Mouse (Mus musculus): ENCODE results near the gene Helq. TPM values are rescaled to one million over a fixed set of nuclear protein-coding genes. Genes with fewer than 3 reads are reported as not detected.

The Helq gene
- 7.1 and 7.8 TPM in 2 replicates for polyA plus RNA-seq (2012; rRNA removed)

DNA sequence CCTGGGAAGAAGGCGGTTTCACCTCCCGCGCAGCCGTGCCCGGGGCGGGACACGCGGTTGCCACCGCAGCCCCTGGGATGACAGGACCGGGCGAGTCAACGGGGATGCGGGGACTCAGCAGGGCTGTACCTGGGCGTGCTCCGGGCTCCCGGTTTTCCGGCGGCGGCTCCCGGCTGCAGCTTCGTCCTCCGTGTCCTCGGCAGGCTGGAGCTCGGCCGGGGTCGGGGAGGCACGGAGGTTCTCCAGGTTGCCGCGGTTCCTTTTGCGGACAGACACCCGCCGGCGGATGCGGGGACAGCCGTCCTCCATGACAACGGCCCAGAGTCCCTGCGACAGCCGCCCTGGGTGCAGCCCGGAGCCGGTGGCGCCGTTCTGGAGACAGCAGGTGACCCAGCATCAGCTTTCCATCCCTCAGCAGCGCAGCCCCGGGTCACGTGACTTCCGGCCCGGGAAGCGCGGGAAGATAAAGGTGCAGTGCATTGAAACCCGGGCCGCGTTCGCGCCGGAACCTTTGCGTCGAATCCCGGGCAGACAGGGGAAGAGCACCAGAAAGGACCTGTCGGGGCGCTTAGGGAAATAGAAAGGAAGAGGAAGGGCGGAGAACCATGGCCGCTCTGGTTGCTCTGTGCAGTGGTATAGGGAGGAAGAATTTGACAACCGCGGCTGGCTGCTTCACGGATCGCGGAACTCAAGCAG is at the start of gene Helq, which contains the start of gene Mrps18c:
Gene Helq (minus strand): TSS at position 434 of the 696 bp plus-strand sequence.
Gene Mrps18c (plus strand): TSS at position 463 of the 696 bp plus-strand sequence.

DNA sequence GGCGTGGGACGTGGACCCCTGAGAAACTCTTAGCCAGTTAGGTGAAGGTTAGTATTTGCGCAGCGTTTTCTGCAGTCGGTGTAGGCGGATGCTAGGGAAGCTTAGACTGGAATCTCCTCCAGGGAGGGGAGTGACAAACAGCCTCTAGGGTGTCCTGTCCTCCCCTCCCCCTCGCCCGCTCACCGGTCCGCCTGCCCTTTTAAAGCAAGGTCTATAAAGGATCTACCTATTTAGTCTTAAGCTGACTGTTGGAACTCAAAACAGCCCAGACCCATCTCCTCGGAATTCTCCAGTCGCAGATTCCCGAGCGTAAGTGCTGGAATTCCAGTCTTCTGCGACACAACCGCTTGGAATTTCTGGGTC is 47.1 kb upstream of the Helq start, which contains the start of gene Gpat3:
Gene Gpat3 (plus strand): TSS at position 229 of the 363 bp plus-strand sequence.

DNA sequence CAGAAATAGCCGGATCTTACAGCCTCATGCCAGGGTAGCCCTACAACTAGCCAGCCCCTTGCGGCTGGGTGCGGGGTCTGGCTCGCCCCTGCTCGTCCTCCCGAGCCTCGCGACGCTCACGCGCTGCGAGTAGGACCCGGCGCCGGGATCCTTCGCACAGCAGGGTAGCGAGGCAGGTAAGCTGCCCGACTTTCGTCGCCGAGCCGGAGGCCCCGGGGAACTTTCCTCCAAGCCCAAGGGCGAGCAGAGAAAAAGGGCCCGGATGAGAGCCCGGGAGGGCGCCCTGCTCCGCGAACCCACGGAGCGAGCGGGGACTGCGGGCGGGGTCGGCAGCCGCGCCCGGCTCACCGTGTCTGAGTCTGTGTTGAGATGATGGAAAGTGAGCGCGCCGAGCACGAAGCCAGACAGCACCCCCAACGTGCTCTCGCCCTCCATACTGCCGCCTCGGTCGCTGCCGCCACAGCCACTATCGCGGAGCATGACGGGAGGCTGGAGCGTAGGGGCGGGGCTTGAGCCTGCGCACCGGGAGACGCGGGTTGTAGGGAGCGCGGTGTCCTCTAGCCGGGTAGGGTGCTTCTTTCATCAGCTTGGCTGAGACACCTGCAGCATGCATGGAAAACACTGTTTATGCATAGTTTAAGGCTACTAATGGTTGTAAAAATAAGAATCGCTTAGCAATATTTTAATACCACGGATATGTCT is 22.2 kb upstream of the Helq start, which contains the start of gene Abraxas1:
Gene Abraxas1 (minus strand): TSS at position 483 of the 702 bp plus-strand sequence.

DNA sequence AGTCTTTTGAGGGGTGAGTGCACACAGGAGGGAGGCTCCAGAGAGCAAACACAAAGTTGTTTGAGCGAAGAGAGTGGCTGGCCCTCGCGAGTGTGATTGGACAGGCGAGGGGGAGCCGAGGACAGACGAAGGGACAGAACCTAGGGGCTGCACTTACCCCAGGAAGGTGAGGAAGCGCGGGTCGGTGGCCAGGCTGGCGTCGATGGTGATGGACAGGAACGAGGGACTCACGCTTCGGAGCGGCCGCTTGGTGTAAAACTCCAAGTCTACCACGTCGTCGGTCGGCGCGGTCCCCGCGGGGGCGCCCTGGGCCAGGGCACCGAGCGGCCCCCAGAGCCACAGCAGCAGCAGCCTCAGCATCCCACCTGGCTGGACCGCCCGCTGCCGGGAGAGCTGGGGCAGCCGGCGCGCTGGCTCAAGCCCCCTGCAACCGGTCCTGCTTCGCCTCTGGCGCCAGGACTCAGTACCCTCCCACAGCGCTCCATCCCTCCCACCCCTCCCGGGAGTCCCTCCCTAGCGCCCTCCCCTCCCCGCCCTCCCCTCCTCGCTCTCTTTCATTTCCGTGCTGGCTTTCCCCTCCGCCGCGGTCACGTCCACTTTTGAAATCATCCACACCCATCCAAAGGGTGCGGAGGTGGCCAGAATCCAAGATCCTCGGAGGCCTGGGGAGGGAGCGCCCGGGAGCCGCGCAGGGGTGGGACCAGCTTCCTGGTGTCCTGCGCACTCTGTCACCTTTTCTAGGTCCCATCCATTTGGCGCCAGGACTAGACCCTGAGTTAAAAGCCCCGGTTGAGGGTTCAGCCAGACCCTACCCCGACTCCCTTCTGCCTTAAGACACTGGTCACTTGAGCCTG is 78.9 kb downstream of the Helq start, which contains the start of gene Hpse:
Gene Hpse (minus strand): TSS at position 482 of the 854 bp plus-strand sequence.

Other genes with a start within 250 kb of the Helq start
- gene Plac8, start 226.4 kb downstream of the Helq start, polyA plus RNA-seq (2012; rRNA removed) = 50.6 and 73.0 TPM in 2 replicates
- gene Coq2, start 123.5 kb downstream of the Helq start, polyA plus RNA-seq (2012; rRNA removed) = 195 and 237 TPM in 2 replicates
- gene Hpse, start 78.9 kb downstream of the Helq start, polyA plus RNA-seq (2012; rRNA removed) = 2.7 and 4.0 TPM in 2 replicates
- gene Mrps18c, start within 50 bp of the Helq start, polyA plus RNA-seq (2012; rRNA removed) = 3.7 and 5.1 TPM in 2 replicates
- 3.8 and 5.9 TPM in 2 replicates for gene Abraxas1, start 22.4 kb upstream of the Helq start, polyA plus RNA-seq (2012; rRNA removed)
- 3.2 and 3.3 TPM in 2 replicates for gene Gpat3, start 47.1 kb upstream of the Helq start, polyA plus RNA-seq (2012; rRNA removed)